Mouse (Mus musculus) neural tube, postnatal 0 days (tissue): Measurements from ENCODE around the gene Pitpnc1. TPM values are rescaled to one million over a fixed set of nuclear protein-coding genes. Genes with fewer than 3 reads are reported as not detected.

Experiments
- polyA plus RNA-seq: library from polyadenylated mRNA; unstranded; fragments of >200 nt; fragmentation: Nextera tagmentation; extraction: Ambion mirVana; gene quantifications from 2 replicates; pipeline ENCODE4 v1.2.1, GENCODE M21; 2015

The Pitpnc1 gene
- polyA plus RNA-seq: 45.3 and 45.8 TPM in 2 replicates

GRCm38 (mm10) chr11:107470521-107471041 is at the start of gene Pitpnc1:
Pitpnc1 (minus strand) TSS chr11:107470699.

GRCm38 (mm10) chr11:107479053-107479861 is 8.8 kb upstream of the Pitpnc1 start, which contains the start of gene Psmd12:
Psmd12 (plus strand) TSS chr11:107479484.

GRCm38 (mm10) chr11:107188565-107189552 is 281.6 kb downstream of the Pitpnc1 start, which contains the start of gene Nol11:
Nol11 (minus strand) TSS chr11:107189381.

Other genes starting within 250 kb of the Pitpnc1 start
- gene Psmd12, start 8.8 kb upstream of the Pitpnc1 start, polyA plus RNA-seq: 140 TPM in 2 replicates
- gene Helz, start 77.2 kb upstream of the Pitpnc1 start, polyA plus RNA-seq: 10.8 and 12.0 TPM in 2 replicates
- 1.3 and 1.6 TPM in 2 replicates for gene Cacng1, start 245.8 kb upstream of the Pitpnc1 start, polyA plus RNA-seq